Mouse (Mus musculus) neural tube, embryonic 12.5 days (tissue): ENCODE measurements at regions not wholly inside any gene's neighbourhood (a gene's known extent, or its start where the extent isn't known, plus 50 kb on each side); places are given as distances from the start of the nearest gene placed in this dataset. TPM values are rescaled to one million over a fixed set of nuclear protein-coding genes. Genes with fewer than 3 reads are reported as not detected.

Source experiments
- ATAC-seq: fragments of 200-750 bp; cut with Nextera tagmentation; 2 replicates; pipeline ENCODE4 v1.8.0; 2017; ENCODE audit warnings: low read depth, mild to moderate bottlenecking, moderate TSS enrichment, moderate library complexity; ENCODE audit not compliant: low FRiP score
- H3K27ac ChIP-seq: fragments of 300-500 bp; sonication (generic); 2 replicates; pipeline ENCODE4 v1.5.1; 2016
- H3K27me3 ChIP-seq: fragments of 300-500 bp; sonication (generic); replicated peaks from 2 replicates; pipeline ENCODE4 v1.6.1; 2016; ENCODE audit warnings: mild to moderate bottlenecking
- H3K36me3 ChIP-seq: fragments of 300-500 bp; sonication (generic); 2 replicates; pipeline ENCODE4 v1.6.1; 2016; ENCODE audit warnings: mild to moderate bottlenecking
- H3K4me1 ChIP-seq: fragments of 300-500 bp; sonication (generic); 2 replicates; pipeline ENCODE4 v1.6.1; 2016
- H3K4me2 ChIP-seq: fragments of 300-500 bp; sonication (generic); replicated peaks from 2 replicates; pipeline ENCODE4 v1.6.1; 2016; ENCODE audit warnings: mild to moderate bottlenecking
- H3K4me3 ChIP-seq: fragments of 300-500 bp; sonication (generic); 2 replicates; pipeline ENCODE4 v1.5.1; 2016
- H3K9ac ChIP-seq: fragments of 300-500 bp; sonication (generic); 2 replicates; pipeline ENCODE4 v1.6.1; 2016; ENCODE audit warnings: mild to moderate bottlenecking
- H3K9me3 ChIP-seq: fragments of 300-500 bp; sonication (generic); 2 replicates; pipeline ENCODE4 v1.6.1; 2016; ENCODE audit warnings: mild to moderate bottlenecking
- WGBS: fragments of 180-500 bp; shearing (Covaris S2); methylation state at CpG from one replicate; pipeline ENCODE4 v1.1.7; 2016; 5-methylcytosine and 5-hydroxymethylcytosine counted together
- microRNA counts: library from miRNA; unstranded; fragments of <30 nt; microRNA quantifications from one replicate; lab custom pipeline; 2017
- microRNA-seq: library from miRNA; unstranded; fragments of <30 nt; microRNA quantifications from one replicate; pipeline ENCODE4, GENCODE M21; 2017

DNA sequence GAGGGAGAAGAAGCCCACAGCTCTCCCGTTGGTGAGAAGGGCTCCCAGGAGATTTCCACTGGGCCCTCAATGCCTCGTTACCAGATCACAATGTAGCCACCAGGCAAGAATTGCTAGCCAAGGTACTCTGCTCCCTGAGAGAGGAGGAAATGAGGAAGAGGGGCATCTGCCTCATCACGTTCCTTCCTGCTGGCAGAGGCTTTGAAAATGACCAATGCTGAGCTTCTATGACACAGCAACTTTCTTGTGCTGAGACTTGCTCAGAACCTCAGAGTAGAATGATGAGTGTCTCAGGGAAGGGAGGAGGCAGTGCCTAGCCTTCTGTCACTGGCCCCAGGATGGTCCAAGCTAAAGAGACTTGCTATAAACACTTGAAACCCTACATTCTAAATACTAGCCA is 78.7 kb upstream of the Hsd17b12 start:
- H3K4me1 ChIP-seq = peaks cover 17% of the 10 kb centered on the region
- WGBS = 48% methylated on average over 3 of the region's 3 CpGs
- peaks cover 39% of the 10 kb centered on the region for H3K27me3 ChIP-seq
- no peak overlapping the region for H3K4me2 ChIP-seq
- no peak overlapping the region for H3K27ac ChIP-seq
- ATAC-seq = no peak
- no peaks in the 10 kb centered on the region for H3K36me3 ChIP-seq
- no peak overlapping the region for H3K4me3 ChIP-seq
- H3K9me3 ChIP-seq = no peaks in the 10 kb centered on the region
- H3K9ac ChIP-seq = no peak overlapping the region

DNA sequence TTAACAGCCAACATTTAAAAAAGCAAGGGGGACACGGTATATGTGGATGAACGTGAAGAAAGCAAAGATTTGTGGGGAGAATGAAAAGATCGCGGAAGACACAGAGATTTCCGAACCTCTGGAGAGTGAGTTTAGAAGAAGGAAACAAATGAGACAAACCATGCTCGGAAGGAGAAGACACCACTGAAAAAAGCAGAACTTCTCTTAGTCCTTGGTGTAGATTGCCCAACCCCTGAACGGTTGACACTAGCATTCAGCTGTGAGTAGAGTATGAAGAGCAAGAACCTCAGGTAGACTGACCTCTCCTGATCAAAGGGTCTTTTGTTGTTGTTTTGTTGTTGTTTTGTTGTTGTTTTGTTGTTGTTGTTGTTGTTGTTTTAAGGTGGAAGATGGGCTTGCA is 75.8 kb upstream of the Hsd17b12 start:
- no peak overlapping the region for H3K9ac ChIP-seq
- no peak overlapping the region for H3K4me2 ChIP-seq
- ATAC-seq = no peak
- no peak overlapping the region for H3K27ac ChIP-seq
- peaks cover 10% of the 10 kb centered on the region for H3K27me3 ChIP-seq
- 93% methylated on average over 7 of the region's 7 CpGs for WGBS
- H3K9me3 ChIP-seq = no peaks in the 10 kb centered on the region
- no peak overlapping the region for H3K4me3 ChIP-seq
- no peaks in the 10 kb centered on the region for H3K36me3 ChIP-seq
- no peaks in the 10 kb centered on the region for H3K4me1 ChIP-seq

DNA sequence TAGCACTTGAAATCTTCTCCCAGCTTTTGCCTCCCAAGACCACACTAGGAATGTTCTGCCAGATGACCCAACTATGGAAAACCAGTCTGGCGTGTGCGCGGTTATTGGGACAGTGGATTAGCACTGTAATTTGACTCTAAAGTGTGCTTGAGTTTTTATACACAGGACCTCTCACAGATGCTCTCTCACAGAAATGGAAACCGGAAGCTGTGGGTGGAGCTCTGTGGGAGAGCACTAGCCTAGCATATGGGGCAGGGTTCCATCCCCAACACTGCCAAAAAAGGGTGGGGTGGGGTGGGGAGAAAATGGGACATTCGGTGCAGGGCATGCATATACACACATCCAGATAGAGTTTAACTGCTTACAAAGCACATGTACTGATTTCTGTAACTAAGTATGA is 61.7 kb upstream of the Hsd17b12 start:
- no peak for ATAC-seq
- 75% methylated on average over 5 of the region's 5 CpGs for WGBS

DNA sequence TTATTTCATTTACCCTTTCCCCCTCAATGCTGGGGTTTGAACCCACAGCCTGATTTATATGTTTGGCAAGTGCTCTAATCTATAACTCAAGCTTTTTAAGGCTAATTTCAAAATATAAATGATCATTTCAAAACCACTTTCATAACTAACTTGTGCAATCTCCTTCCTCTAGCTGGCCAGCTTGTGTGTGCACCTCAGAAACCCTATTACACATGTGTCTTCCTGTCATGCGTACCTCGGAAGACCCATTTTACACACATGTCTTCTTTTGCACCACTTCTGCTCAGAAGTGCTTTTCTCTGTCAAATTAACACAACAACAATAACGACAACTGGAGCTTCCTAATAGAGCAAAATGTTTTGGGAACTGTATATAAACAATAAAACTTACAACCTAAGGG is 59.7 kb upstream of the Hsd17b12 start:
- H3K9me3 ChIP-seq = no peaks in the 10 kb centered on the region
- no peak overlapping the region for H3K4me2 ChIP-seq
- H3K36me3 ChIP-seq = no peaks in the 10 kb centered on the region
- ATAC-seq = no peak
- no peak overlapping the region for H3K27ac ChIP-seq
- 87% methylated on average over 3 of the region's 3 CpGs for WGBS
- H3K27me3 ChIP-seq = no peaks in the 10 kb centered on the region
- no peaks in the 10 kb centered on the region for H3K4me1 ChIP-seq
- no peak overlapping the region for H3K9ac ChIP-seq
- H3K4me3 ChIP-seq = no peak overlapping the region

More for the DNA sequence above, 61.7 kb upstream of the Hsd17b12 start:
- Histone ChIP-seq H3K4me3 (no peak overlapping the region), H3K27ac (no peak overlapping the region), H3K4me1 (no peaks in the 10 kb centered on the region), H3K36me3 (no peaks in the 10 kb centered on the region), H3K4me2 (no peak overlapping the region), H3K9ac (no peak overlapping the region), H3K27me3 (no peaks in the 10 kb centered on the region), H3K9me3 (no peaks in the 10 kb centered on the region)

DNA sequence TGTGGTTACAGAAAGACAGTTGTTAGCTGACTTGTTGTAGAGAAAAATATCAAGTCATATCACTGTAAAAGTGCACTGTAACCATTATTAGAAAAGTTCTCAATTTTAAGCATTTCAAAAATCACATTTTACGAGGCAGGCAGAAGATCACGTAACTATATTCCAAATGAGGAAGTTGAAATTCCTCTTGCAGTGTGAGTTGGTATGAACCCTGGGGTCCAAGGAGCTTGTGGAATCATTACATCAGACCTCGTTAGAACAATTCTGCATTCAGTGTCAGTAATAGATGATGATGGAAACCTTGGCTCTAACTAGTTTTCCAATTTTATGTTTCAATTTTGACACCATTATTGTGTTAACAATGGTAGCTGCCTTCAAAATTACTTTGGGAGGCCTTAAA is 57.7 kb upstream of the Hsd17b12 start:
- Histone ChIP-seq H3K36me3 (no peaks in the 10 kb centered on the region), H3K27ac (no peak overlapping the region), H3K9me3 (no peaks in the 10 kb centered on the region), H3K4me3 (no peak overlapping the region), H3K9ac (no peak overlapping the region), H3K27me3 (no peaks in the 10 kb centered on the region), H3K4me2 (no peak overlapping the region), H3K4me1 (no peaks in the 10 kb centered on the region)
- 86% methylated on average over 3 of the region's 3 CpGs for WGBS
- no peak for ATAC-seq

MicroRNAs in the stretch of these regions (microRNA counts, 519-probe panel; counts per million panel counts)
- 2,359 counts per million, percentile 70 among the panel's probes with 10 or more counts for microRNA mmu-miR-129-3p (lab: Ali Mortazavi, UCI)
- microRNA mmu-miR-129-5p (lab: Ali Mortazavi, UCI) = 342 counts per million, percentile 67 among the panel's probes with 10 or more counts

Small RNA genes lying in the stretch of these regions (microRNA-seq; reads per million reads assigned to microRNA genes)
- gene Mir129-2 (not detected), gene Mir129b (not detected)
